Mouse (Mus musculus) lung, postnatal 0 days (tissue): ENCODE results near the gene Chrnb1.

Source experiments
- CTCF ChIP-seq: IDR thresholded peaks from 2 replicates; pipeline ENCODE4 v1.5.1; 2016; ENCODE audit warnings: antibody characterized with exemption, mild to moderate bottlenecking
- EP300 ChIP-seq: IDR thresholded peaks from 2 replicates; pipeline ENCODE4 v1.6.1; 2016; ENCODE audit warnings: antibody characterized with exemption, mild to moderate bottlenecking, control low read depth

GRCm38 (mm10) chr11:69822080-69822479, 26.3 kb upstream of the Chrnb1 start, which contains the start of gene Spem1:
- TF ChIP-seq CTCF (no peak), EP300 (no peak)
